Mouse (Mus musculus) lung, postnatal 10 days (tissue): Measurements from ENCODE around the gene Palm2.

ENCODE experiments used
- DNase-seq: peaks from one replicate; pipeline ENCODE4 v3.0.0; 2021

Palm2 gene

DNA sequence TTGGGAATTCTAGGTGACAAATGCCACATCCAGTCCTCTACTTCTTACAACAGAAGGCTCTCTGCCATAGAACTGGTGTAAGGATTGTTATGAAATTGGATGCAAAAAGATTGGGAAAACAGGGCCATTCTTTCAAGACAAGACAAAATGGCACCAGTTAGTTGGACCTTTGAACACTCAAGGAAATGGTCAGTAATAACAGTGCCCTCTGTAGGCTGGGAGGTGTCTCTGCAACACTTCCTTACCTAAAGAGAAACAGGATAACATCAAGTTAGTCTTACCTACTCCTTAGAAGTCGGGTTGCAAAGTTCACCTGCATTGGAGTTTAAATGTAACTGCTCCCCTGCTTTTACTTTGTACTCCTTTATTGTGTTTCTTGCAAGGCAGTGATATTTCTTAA is 285.3 kb downstream of the Palm2 start:
- no peak for DNase-seq

DNA sequence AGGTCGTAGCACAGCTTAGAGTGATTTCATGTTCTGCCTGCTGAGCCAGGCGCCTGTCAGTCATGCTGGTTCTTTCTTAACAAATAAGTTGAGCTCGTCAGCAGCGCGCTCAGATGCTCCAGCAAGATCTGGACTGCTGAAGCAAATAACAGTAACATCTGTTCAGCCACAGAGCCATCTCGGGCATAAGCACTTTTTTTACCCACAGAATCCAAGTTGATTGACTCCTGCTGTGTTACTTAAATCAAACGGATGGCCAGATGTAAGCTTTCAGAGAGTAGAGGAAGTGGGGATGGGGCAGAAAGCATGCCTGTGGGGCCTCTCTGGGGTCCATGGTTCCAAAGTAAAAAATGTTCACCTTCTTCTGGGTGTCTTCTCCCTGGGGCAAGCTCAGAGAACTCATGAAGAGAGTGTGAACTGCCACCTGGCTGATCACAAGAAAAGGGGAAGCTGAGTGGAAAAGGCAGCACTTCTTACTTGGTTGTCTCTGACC is 286.9 kb downstream of the Palm2 start:
- peak; percentile 44 for DNase-seq

DNA sequence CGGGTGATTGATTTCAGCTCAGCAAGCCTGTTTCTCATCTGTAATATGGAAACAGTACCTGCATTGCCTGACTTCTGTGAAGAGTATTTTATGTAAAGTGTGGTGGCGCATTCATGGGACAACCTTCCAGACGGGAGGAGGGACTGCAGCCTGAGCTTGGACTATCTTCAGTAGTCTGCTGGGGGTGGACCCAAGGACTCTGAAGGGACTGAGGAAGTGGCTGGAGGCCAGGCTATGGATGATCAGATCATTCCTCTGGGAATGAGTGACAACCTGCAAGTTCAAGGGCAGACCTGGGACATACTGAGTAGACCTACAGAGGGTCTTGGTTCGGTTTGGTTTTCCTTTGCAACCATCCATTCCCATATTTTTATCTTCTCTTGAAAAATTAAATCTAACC is 288.2 kb downstream of the Palm2 start:
- DNase-seq = no peak

DNA sequence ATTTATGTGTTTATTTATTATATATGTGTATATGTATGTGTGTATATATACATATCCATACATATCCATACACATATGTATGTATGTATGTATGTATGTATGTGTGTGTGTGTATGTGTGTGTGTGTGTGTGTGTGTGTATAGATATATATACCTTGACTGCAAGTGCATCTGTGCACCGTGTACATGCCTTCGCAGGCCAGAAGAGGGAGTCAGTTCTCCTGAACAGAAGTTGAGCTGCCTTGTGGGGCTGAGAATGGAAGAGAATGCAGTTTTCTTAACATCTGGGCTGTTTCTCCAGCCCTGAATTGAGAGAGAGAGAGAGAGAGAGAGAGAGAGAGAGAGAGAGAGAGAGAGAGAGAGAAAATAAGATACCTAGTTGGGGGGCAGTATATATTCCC is 289.6 kb downstream of the Palm2 start:
- DNase-seq = peak; percentile 19

DNA sequence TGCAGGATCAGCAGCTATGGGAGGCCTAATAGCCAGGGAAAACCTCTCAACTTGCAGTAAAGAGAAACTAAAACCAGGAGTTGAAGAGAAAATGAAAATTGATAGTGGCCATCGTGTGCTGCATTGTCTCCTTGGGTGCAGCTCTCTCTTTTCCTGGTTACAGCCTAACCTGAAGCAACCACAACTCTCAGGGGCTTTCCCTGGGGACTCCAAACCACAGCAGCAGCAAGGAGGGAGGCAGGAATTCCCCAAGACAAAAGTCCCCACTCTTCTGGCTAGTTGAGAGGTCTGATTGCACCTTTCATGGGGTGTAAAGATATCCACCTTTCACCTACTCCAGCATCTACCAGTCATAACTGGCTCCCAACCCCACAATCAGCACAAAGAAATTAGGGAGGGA is 291.5 kb downstream of the Palm2 start:
- no peak for DNase-seq

DNA sequence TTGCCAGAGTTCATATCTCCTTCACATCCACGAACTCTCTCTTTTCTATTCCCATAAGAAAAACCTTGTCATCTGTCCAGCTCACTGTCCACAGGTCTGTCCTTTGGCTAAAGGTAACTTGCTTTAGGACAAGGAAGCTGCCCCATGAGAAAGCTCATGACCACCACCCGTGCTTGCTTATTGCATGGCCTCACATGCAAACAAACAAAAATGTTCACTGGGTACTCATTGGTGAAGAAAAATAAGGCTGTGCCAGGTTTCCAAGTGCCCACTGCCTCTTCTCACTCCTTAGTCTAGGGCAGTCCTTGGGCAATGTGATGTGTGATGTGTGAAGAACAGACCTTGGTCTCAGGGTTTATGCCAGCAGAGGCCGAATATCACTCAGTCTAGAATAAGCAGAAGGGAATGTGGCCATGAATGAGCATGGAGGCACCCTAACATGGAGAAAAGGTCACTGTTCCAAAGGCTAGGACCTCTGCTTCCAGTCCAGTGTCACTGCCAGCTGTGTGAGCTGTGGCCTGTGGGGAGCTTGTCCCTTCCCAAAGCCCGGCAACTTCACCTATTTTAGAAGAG is 294.6 kb downstream of the Palm2 start:
- DNase-seq = no peak

DNA sequence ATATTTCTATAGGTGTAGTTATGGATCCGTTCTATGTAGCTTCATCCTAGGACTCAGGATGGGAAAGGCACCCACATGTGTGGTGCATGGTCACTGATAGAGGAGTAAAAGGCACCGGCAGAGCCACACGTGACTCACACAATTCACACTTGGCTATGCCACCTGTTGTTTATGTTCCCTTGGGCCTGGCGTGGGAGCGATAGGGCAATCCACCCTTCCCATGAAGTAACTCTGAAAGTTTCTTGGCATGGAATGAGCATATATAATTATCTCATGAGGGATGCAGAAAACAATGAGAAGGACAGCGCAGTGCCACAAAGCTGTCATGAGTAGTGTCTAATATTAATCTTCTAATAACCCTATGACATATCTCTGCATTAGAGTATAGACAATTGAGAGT is 296.0 kb downstream of the Palm2 start:
- DNase-seq = peak; percentile 25

DNA sequence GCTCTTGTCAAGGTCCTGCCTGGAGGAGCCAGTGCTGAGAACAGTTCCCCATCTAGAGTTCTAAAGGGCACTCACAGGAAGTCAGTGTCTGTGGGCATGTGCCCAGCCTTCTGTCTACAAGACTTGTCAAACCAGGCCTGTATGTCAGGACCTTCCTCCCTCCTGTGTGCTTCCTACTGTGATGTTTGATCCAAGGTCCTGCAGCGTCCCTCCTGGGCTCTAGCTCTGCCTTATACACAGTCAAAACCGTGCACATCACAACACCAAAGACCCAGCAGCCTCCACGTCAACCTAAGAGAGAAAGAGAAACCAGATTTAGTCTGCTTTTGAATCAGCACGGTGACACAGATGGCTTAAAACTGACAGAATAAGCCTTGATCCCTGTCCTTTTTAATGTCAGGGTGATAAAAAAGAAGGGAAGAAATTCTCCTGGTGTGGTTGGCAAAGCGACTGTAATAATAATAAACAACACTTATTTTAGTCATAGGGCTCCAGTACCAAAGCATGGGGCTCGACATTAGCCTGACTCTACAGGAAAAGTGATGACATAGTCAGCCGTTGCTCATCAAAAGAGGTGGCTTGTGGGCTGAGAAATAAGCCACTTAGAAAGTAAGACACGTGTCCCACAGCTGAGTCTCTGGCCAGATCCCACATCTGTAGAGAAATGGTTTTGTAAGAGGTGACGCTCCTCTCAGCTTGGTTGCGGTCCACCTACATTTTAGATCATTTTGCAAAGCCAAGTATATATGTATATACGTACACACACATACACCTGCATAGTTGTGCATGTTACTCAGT is 297.0 kb downstream of the Palm2 start:
- peak; percentile 25 for DNase-seq

DNA sequence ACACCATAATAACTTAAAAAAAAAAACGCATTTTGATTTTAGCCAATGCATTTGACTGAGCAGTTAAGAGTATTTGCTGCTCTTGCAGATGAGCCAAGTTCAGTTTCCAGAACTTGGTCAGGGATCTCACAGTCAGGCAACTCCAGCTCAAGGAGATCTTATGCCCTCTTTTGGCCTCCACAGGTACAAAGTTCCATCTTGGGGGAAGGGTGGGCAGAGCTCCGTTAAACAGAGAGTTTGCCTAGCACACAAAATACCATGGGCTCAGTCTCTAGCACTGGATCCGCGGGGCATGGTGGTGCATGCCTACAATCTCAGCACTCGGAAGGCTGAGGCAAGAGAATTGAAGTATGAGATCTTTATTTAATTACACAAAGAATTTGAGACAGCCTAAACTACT is 298.3 kb downstream of the Palm2 start:
- no peak for DNase-seq

DNA sequence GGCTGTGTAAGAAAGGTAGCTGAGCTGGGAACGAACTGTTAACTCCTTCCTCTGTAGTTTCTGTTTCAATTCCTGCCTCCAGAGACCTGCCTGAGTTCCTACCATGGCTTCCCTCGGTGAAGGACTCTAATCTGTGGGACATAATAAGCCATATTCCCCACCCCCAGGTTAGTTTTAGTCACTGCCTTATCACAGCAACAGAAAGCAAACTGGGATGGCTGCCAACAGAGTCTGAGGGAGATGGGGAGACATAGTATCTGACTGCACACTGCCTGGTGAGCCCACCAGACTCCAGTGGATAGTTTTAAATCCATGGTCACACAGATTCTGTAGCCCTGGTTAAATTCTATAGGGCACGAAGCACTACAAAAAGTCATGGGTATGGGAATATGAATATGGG is 299.4 kb downstream of the Palm2 start:
- DNase-seq = no peak

DNA sequence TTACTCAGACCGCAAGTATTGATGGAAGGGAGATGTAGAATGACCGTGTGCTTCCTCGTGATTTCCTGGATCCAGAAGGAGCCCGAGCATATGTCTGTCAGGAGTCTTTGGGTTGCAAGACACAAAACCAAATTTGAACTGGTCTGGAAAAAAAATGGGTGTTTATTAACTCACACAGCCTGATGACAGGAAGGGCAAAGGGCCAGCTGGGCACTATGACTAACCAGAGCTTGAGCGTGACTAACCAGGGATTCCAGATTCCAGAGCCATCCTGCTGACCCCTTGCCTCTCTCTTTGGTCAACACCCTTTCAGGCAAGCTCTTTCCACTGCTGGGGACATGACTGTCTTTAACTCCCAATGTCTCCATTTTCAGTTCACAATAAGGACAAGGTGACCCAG is 301.4 kb downstream of the Palm2 start:
- DNase-seq = no peak

DNA sequence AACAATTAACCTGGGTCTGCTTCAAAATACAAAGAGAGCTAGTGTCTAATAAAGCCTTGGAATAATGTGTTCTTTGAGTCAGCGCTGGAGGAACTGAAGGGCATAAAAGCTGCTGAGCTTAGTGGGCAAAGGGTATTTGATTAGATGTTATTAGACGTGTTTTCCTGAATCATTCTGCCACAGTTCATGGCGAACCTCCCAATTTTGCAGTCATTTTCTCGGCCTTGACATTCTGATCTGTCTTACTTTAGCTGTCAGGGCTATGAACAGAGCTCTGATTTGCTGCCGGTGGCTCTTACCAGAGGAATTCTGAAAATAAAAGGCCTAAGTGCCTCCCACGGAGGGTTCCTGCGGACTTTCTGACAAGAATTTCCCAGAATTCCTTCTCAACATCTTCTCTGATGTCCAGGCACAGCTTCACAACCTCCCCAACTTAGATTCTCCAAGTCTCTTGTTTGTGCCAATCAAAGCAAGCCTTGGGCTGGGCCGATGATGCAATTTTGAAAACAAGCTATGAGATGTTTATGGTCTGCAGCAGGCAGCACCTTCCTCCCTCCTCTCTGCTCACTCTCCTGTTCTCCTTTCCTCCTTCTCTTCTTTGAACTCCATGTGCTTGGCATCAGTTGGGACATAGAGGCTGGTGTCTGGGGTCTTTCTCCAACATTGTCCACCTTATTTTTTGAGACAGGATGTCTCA is 305.0 kb downstream of the Palm2 start:
- DNase-seq = no peak

DNA sequence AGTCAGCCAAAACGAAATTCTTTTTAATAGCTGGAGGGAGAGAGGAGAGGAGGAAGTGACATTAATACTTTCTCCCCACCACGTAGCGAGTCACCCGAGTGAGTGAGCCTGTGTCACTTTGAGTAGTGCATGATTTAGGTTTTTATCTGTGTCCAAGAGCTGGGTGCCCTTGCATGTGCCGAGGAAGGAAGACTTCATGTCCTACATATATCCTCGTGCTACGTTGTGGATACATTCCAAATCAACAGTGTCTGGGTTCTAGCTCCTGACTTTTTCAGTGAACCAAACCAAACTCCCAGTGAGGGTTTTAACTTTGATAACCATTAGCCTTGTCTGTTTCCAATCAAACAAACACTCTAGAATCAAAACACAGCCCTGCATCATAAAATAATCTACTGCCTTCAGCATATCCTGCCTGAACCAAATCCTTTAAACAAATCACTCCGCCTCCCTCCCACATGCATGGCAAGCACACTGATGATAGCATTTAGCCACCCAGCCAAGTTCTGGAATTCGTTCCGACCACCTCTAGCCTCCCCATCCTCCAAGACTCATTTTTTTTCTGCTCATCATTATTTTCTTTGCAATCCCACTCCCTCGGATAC is 309.4 kb downstream of the Palm2 start:
- DNase-seq = peak; percentile 27

DNA sequence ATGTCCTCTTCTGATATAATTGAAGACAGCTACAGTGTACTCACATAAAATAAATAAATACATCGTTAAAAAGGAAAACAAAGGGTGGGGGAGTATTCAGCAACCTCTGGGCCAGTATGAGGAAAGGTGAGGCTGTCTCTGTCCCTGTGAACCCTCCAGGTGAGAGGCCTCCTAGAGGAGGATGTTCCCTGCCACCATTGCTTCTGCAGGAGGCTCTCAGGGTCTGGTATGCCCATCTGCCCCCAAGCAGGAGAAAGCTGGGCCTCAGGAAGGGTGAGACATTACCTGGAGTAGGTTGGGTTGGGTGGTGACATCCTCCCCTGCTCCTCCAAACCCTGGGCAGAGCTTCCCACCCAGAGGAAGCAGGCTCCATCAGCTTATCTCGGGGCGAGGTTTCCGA is 316.6 kb downstream of the Palm2 start:
- DNase-seq = no peak

DNA sequence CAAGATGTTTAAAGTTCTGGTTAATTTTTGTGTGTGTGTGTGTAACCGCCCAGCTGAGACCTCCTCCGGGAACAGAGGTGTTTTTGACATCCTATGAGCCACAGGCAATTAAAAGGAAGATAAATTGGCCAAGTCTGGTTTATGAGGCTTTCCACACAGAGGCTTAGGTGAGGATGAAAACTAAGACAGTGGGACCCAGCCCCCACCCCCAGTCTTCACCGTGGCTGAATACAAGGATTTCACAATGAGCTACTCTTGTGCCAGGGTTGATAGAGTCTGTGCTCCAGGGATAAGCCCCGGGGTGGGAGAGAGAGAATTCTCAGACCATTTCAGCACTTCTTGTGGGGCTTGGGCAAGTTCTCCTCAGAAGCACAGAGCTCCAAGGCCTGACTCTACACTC is 317.0 kb downstream of the Palm2 start:
- DNase-seq = no peak

DNA sequence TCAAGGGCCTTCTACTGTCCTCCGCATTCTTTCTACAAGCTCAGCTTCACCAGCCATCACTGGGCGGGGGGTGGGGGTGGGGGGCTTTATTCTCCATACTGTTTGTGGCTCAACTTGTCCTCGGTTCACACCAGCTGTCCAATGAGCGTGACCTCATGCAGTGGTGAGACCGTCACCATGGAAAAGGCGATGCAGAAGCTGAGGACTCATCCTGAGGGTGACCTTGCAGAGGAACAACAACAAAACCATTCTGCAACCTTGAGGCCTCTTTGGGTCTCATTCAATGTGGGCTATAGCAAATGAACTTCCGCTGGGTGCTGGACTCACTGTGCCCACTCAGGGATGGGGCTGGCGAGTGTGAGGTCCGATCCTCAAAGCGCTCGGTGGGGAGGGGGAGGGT is 317.5 kb downstream of the Palm2 start:
- DNase-seq = no peak

DNA sequence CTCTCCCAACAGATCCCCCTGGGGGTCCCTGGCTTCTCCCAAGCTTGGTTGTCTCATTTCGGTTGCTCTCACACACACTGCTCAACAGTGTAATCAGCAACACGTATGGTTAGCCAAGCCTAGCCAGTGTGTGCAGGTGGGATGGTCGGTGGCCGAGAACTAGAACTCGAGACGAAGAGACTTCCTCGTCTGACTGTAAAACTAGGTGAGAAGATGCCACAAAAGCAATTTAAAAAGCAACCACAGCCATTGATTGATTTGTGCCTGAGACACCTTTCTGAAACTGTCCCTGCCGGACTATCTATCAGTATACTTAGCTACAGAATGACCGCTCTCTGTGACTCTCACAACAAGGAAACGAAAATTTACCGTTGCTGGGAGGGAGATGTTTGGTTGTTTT is 321.0 kb downstream of the Palm2 start:
- DNase-seq = no peak

DNA sequence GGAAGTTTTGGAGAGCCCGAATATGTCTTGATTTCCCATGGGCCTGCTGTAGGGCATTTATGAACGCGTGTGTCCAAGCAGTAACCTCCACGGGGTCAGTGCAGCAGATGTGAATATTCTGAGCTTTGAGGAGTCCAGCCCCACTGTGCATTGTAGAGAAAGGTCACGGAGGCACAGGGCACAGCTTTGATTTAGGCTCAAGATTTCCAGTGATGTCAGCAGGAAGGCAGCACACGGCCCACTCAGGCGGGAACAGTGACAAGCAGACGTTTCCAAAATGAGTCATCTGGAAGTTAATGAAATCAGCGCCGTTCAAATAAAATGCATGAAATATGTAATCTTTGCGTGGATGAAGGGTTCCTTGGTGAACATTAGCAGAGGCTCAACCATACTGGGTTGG is 323.9 kb downstream of the Palm2 start:
- DNase-seq = no peak
